Mouse (Mus musculus) kidney, postnatal 4 days (tissue): ENCODE data around the gene Rhox7a.
"Not testable (repeated sequence)": the region's sequence is repeated elsewhere in the genome, so short reads cannot be mapped to it uniquely, and the experiment has no call there.

Experiments
- DNase-seq, 2 experiments: peaks; one replicate each; pipeline ENCODE4 v3.0.0; 2021; ENCODE audit warnings: mixed read lengths in 2 of 2

The Rhox7a gene

DNA sequence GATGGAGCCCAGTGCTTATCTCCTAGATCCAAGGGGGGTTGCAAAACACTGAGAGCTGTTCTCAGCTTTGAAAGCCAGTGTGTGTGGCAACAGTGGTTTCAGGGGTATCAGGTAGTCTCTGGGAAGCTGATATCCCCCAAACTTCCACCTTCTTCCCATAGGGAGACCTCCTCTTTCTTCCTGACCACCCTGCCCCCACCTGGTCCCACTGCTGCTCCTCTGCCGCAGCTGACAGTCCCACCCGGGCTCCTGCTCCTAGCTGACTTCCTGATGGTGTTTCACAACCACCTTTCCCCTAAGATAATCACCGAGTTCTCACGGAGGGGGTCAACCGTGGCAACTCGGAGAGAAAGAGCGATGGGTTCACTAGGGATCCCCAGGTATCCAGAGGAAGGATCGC, at the start of gene Rhox7a:
Gene Rhox7a, plus strand, starts transcription at position 301 of the 400 bp plus-strand sequence.
- DNase-seq = not testable (repeated sequence)

DNA sequence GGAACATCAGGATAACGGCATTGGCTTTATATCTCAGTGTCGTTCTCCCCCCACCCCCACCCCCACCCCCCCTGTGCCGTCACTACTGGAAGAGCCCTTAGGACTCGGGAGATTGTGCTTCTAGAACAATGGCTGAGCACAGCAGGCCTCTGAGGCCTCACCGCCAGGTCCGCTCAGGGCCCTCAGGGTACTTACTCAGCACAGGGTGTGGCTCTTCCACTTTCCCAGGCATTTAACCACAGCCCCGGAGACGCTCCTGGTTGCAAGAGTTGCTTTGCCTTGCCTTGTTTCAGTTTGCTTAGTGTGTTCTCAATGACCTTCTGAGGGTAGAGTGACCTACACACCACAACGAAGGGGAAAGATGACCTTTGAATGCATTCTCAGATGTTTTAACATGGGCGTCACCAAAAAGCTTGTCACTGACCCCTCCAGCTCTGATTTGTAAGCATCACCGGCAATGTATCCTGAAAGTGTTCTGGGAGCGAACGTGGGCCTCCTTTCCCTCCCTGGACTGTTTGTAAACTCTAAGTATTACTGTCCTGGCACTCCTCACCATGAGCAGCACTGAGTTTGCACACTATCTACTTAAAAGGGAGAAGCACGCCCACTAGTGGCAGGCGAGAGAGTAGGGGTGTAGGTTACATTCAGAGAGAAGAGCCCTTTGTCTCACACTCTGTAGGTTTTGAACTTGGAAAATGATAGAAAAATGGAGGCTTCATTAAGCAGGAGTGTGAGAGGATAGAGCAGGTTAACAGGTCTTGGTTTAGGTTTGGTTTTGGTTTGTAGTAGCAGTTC, 24.0 kb upstream of the Rhox7a start:
- no peak for DNase-seq

DNA sequence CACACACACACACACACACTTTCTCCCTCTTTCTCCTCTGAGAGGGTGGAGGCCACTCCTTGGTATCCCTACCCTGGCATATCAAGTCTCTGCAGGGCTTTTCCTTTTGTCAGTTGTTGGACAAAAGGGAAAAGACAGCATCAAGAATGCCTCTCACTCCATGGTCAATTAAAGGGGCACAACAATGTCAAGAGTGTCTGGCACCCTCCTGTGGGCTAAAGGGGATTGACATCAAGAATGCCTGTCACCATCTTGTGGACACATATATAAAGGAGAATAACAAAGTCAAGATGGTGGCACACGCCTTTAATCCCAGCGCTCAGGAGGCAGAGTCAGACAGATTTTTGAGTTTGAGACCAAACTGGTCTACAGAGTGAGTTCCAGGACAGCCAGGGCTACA, 22.1 kb upstream of the Rhox7a start:
- DNase-seq = no peak

DNA sequence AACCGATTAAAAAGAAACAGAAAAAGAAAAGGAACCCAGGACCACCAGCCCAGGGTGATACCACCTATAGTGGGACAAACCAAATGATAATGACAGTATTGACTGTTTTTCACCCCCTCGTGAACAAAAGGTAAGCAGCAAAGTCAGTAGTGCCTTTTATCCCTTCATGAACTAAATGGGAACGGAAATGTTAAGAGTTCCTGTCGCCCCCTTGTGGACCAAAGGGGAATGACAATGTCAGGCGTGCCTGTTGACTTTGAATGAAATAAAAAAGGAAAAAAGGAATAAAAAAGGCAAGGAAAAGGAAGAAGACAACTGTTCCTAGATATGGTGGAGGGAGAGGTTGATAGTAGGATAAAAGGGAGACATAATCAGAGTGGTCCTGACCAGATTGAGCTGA, 20.3 kb upstream of the Rhox7a start:
- peak; percentile 66 to 70 for DNase-seq

DNA sequence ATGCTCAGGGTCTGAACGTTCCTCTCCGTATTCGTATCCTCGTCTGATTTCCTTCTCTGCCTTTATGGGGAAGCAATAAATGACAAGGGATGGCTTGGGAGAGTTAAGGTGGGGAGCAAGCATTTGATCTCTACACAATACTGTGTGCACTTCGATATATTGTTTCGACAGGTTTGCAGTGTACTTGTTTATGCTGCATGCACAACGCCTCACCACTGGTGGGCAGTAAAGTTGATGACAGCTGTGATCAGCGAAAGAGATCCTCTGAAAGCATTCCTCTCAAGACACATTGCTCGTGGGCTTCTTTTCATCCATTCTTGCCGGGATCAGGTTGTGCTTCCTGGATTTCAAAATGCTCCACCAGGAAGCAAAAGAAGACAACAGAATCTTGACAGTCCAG, 15.8 kb upstream of the Rhox7a start:
- no peak for DNase-seq

DNA sequence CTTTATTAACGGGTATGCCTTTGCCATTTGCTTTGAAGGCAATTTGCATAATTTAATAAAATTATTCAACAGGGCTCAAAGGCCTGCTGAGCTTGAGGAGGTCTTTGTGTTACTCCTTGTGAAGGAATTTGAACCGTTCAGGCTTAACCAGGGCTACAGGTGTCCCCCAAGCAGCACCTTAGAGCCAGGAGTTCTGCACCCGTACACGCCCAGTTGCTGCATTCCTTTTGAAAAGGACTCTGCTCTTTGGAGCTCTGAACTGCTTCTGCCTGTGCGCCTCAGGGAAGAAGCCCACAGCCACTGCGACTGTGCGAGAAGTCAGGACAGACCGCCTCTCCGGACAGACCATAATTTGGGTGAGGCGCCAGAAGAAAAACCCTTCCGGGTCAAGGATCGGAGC, 4.9 kb upstream of the Rhox7a start, which contains the start of gene Rhox6:
Gene Rhox6, plus strand, starts transcription at position 301 of the 400 bp plus-strand sequence.
- DNase-seq = not testable (repeated sequence)

DNA sequence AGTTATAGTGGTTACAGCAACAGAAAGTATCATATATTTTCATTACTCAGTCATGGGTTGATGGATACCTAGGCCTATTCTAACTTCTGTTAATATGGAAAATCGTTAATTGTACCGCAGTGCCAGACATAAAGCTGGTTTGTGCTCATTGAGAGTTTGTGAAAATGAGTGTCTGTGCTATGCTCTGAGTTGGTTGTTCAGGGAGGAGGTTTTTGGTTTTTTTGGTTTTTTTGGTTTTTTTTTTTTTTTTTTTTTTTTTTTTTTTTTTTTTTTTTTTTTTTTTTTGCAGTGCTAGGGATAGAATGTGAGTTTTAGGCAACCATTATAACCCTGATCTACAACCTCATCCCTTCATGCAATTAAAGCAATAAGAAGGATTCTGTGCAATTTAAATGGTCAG, 40.2 kb downstream of the Rhox7a start:
- DNase-seq = no peak

DNA sequence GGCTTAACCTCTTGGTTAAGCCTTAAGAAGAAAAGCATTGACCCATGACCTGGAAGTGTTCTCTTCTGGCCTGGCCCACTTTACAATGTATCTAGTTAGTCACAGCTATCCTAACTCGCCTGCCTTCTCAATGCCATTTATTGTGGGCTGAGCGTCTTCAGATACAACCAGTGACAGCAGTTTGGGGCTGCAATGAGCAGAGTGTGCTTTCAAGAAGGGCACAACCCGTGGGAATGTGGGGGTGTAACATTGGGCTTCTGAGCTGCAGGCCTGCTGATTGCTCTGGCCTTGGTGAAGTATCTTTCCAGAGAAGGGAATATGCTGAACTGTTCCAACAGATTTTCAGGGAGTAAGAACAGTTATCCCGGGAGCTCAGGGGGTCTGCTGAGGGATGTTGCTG, 47.4 kb downstream of the Rhox7a start, which contains the start of gene Rhox8:
Gene Rhox8, minus strand, starts transcription at position 101 of the 400 bp plus-strand sequence.
- DNase-seq = no peak
